Mouse (Mus musculus): Measurements from ENCODE around the gene Elovl3.

DNA sequence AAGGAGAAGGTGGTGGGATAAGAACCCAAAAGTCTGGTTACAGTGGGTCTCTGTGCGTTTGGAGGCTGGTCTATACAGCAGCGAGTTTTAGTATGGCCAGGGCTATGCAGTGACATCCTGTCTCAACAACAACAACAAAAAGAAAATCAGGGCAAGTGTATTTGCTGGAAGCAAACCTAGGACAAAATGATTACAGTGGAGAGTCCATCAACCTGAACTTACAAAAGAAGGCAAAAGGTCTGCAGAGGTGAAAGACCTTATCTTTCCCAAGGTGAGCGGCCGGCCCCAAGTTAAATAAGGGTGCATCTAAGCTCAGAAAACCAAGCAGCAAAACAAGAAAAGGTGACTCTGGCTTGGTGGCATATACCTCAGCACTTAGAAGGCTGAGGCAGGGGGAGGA, 40.1 kb upstream of the Elovl3 start:
- TF ChIP-seq GATA1 (IDR thresholded peaks at IDR 0.05; ENCODE audit: borderline replicate concordance, low read length), result no peak
- no peak for TF ChIP-seq FLI1 (IDR thresholded peaks at IDR 0.05; ENCODE audit: low read length)

All from megakaryocyte, embryonic 14.5 days (primary cell).